Mouse (Mus musculus) G1E (cell line): ENCODE measurements at regions not wholly inside any gene's neighbourhood (a gene's known extent, or its start where the extent isn't known, plus 50 kb on each side); places are given as distances from the start of the nearest gene placed in this dataset.

Source experiments
- CTCF ChIP-seq: IDR thresholded peaks from 2 replicates; pipeline ENCODE4 v1.5.1; 2012; ENCODE audit warnings: low read depth, low read length, inconsistent platforms, mixed read lengths
- TAL1 ChIP-seq: conservative IDR thresholded peaks from 2 replicates; pipeline ENCODE4 v1.6.1; 2012; ENCODE audit warnings: low read depth, low read length, inconsistent platforms, mixed read lengths

GRCm38 (mm10) chr6:81714867-81715266, 208.6 kb upstream of the Gcfc2 start:
- TF ChIP-seq CTCF (no peak), TAL1 (no peak)
